Mouse (Mus musculus) intestine, embryonic 14.5 days (tissue): ENCODE data around the gene Pcnx2. TPM values are rescaled to one million over a fixed set of nuclear protein-coding genes. Genes with fewer than 3 reads are reported as not detected.

Experiments used
- ATAC-seq: fragments of 200-750 bp; cut with Nextera tagmentation; replicated peaks from 2 replicates; pipeline ENCODE4 v1.8.0; 2017; ENCODE audit warnings: low read depth, moderate number of reproducible peaks, moderate TSS enrichment, moderate library complexity; ENCODE audit not compliant: low FRiP score, low TSS enrichment
- DNase-seq: peaks from one replicate; pipeline ENCODE4 v3.0.0-alpha.2; 2018; ENCODE audit warnings: low spot score
- H3K27ac ChIP-seq: fragments of 300-500 bp; sonication (generic); 2 replicates; pipeline ENCODE4 v1.5.1; 2014; ENCODE audit warnings: low read depth, mild to moderate bottlenecking, control low read depth
- H3K27me3 ChIP-seq: fragments of 300-500 bp; sonication (generic); replicated peaks from 2 replicates; pipeline ENCODE4 v1.6.1; 2014; ENCODE audit warnings: low read length, control low read depth; ENCODE audit not compliant: control insufficient read depth, insufficient read depth
- H3K36me3 ChIP-seq: fragments of 300-500 bp; sonication (generic); 2 replicates; pipeline ENCODE4 v1.6.1; 2014; ENCODE audit warnings: low read length, control low read depth; ENCODE audit not compliant: control insufficient read depth, insufficient read depth
- H3K4me1 ChIP-seq: fragments of 300-500 bp; sonication (generic); replicated peaks from 2 replicates; pipeline ENCODE4 v1.6.1; 2014; ENCODE audit warnings: low read length, control low read depth, mixed read lengths; ENCODE audit not compliant: control insufficient read depth, insufficient read depth
- H3K4me2 ChIP-seq: fragments of 300-500 bp; sonication (generic); 2 replicates; pipeline ENCODE4 v1.6.1; 2014; ENCODE audit warnings: low read length
- H3K4me3 ChIP-seq: fragments of 300-500 bp; sonication (generic); 2 replicates; pipeline ENCODE4 v1.5.1; 2014; ENCODE audit warnings: low read depth, low read length, control low read depth, mixed read lengths
- H3K9ac ChIP-seq: fragments of 300-500 bp; sonication (generic); 2 replicates; pipeline ENCODE4 v1.6.1; 2014; ENCODE audit warnings: mild to moderate bottlenecking, low read length
- H3K9me3 ChIP-seq: fragments of 300-500 bp; sonication (generic); 2 replicates; pipeline ENCODE4 v1.6.1; 2016; ENCODE audit warnings: low read length, control low read depth; ENCODE audit not compliant: control insufficient read depth
- WGBS: fragments of 180-500 bp; shearing (Covaris S2); extraction: QIAGEN DNeasy Blood & Tissue Kit; methylation state at CpG from one replicate; pipeline ENCODE4 v1.1.7; 2014; 5-methylcytosine and 5-hydroxymethylcytosine counted together
- polyA plus RNA-seq: library from polyadenylated mRNA; unstranded; fragments of >200 nt; fragmentation: Nextera tagmentation; extraction: Ambion mirVana; gene quantifications from 2 replicates; pipeline ENCODE4 v1.2.1, GENCODE M21; 2014

The Pcnx2 gene
- polyA plus RNA-seq, 1 experiment from 2014 or later, result 0.08 TPM

GRCm38 (mm10) chr8:125755896-125756295 lies 142.2 kb downstream of the Pcnx2 start:
- Histone ChIP-seq H3K36me3 (no peaks in the 10 kb centered on the region), H3K27ac (no peak overlapping the region), H3K4me3 (no peak overlapping the region), H3K4me2 (no peak overlapping the region), H3K9me3 (no peaks in the 10 kb centered on the region), H3K27me3 (no peaks in the 10 kb centered on the region), H3K9ac (no peak overlapping the region), H3K4me1 (peaks cover 4% of the 10 kb centered on the region; the same call in 1 of the 2 replicates)
- DNase-seq (no peak), ATAC-seq (no peak)
- 74% methylated on average over 8 of the region's 8 CpGs for WGBS

GRCm38 (mm10) chr8:125750846-125751245 lies 147.3 kb downstream of the Pcnx2 start:
- H3K4me2 ChIP-seq, result no peak overlapping the region
- H3K4me3 ChIP-seq, result no peak overlapping the region
- no peak overlapping the region for H3K9ac ChIP-seq
- WGBS, result 54% methylated on average over 8 of the region's 8 CpGs
- no peaks in the 10 kb centered on the region for H3K4me1 ChIP-seq
- H3K27me3 ChIP-seq, result no peaks in the 10 kb centered on the region
- no peak overlapping the region for H3K27ac ChIP-seq
- H3K9me3 ChIP-seq, result no peaks in the 10 kb centered on the region
- ATAC-seq, result no peak
- no peaks in the 10 kb centered on the region for H3K36me3 ChIP-seq
- DNase-seq, result no peak

GRCm38 (mm10) chr8:125747390-125747789 lies 150.7 kb downstream of the Pcnx2 start:
- Histone ChIP-seq H3K4me1 (no peaks in the 10 kb centered on the region), H3K4me3 (no peak overlapping the region), H3K27ac (no peak overlapping the region), H3K9ac (no peak overlapping the region), H3K9me3 (no peaks in the 10 kb centered on the region), H3K4me2 (no peak overlapping the region), H3K27me3 (no peaks in the 10 kb centered on the region), H3K36me3 (no peaks in the 10 kb centered on the region)
- WGBS, result 61% methylated on average over 8 of the region's 8 CpGs
- no peak for ATAC-seq
- no peak for DNase-seq

- DNase-seq, result no peak
- Histone ChIP-seq H3K4me1 (no peaks in the 10 kb centered on the region), H3K9me3 (no peaks in the 10 kb centered on the region), H3K27me3 (no peaks in the 10 kb centered on the region), H3K27ac (no peak overlapping the region), H3K4me3 (no peak overlapping the region), H3K4me2 (no peak overlapping the region), H3K36me3 (no peaks in the 10 kb centered on the region), H3K9ac (no peak overlapping the region)
- WGBS, result 88% methylated on average over 10 of the region's 10 CpGs
- ATAC-seq, result no peak
These were observed 153.1 kb downstream of the Pcnx2 start for GRCm38 (mm10) chr8:125744914-125745576.

- H3K27ac ChIP-seq, result no peak overlapping the region
- no peak overlapping the region for H3K4me2 ChIP-seq
- H3K9ac ChIP-seq, result no peak overlapping the region
- no peak for DNase-seq
- H3K4me3 ChIP-seq, result no peak overlapping the region
- H3K4me1 ChIP-seq, result no peaks in the 10 kb centered on the region
- no peaks in the 10 kb centered on the region for H3K9me3 ChIP-seq
- H3K27me3 ChIP-seq, result no peaks in the 10 kb centered on the region
- H3K36me3 ChIP-seq, result no peaks in the 10 kb centered on the region
- WGBS, result 78% methylated on average over 8 of the region's 8 CpGs
- ATAC-seq, result no peak
These were observed 155.7 kb downstream of the Pcnx2 start for GRCm38 (mm10) chr8:125742406-125742805.

- H3K9me3 ChIP-seq, result no peaks in the 10 kb centered on the region
- ATAC-seq, result 0 out of 2 replicates have a peak, but pooled peaks have one; percentile 26
- no peaks in the 10 kb centered on the region for H3K27me3 ChIP-seq
- DNase-seq, result no peak
- no peak overlapping the region for H3K4me2 ChIP-seq
- H3K9ac ChIP-seq, result no peak overlapping the region
- no peaks in the 10 kb centered on the region for H3K4me1 ChIP-seq
- no peak overlapping the region for H3K27ac ChIP-seq
- H3K4me3 ChIP-seq, result no peak overlapping the region
- WGBS, result 32% methylated on average over 2 of the region's 2 CpGs
- no peaks in the 10 kb centered on the region for H3K36me3 ChIP-seq
These were observed 156.3 kb downstream of the Pcnx2 start for GRCm38 (mm10) chr8:125741855-125742254.

GRCm38 (mm10) chr8:125741377-125741776 lies 156.7 kb downstream of the Pcnx2 start:
- Histone ChIP-seq H3K9ac (no peak overlapping the region), H3K9me3 (no peaks in the 10 kb centered on the region), H3K27ac (no peak overlapping the region), H3K4me2 (no peak overlapping the region), H3K27me3 (no peaks in the 10 kb centered on the region), H3K4me3 (no peak overlapping the region), H3K36me3 (no peaks in the 10 kb centered on the region), H3K4me1 (no peaks in the 10 kb centered on the region)
- 69% methylated on average over 5 of the region's 5 CpGs for WGBS
- no peak for DNase-seq
- no peak for ATAC-seq

- 81% methylated on average over 10 of the region's 10 CpGs for WGBS
- ATAC-seq, result no peak
These were observed 157.5 kb downstream of the Pcnx2 start for GRCm38 (mm10) chr8:125740655-125741054.

GRCm38 (mm10) chr8:125738956-125739355 lies 159.2 kb downstream of the Pcnx2 start:
- Histone ChIP-seq H3K9me3 (no peaks in the 10 kb centered on the region), H3K27me3 (no peaks in the 10 kb centered on the region), H3K36me3 (no peaks in the 10 kb centered on the region), H3K4me1 (peaks cover 4% of the 10 kb centered on the region; the same call in 1 of the 2 replicates), H3K4me3 (no peak overlapping the region), H3K9ac (no peak overlapping the region), H3K27ac (no peak overlapping the region), H3K4me2 (no peak overlapping the region)
- WGBS, result 95% methylated on average over 4 of the region's 4 CpGs
- no peak for ATAC-seq
- DNase-seq, result no peak

More at GRCm38 (mm10) chr8:125740655-125741054, 157.5 kb downstream of the Pcnx2 start:
- Histone ChIP-seq H3K9ac (no peak overlapping the region), H3K27me3 (no peaks in the 10 kb centered on the region), H3K27ac (no peak overlapping the region), H3K9me3 (no peaks in the 10 kb centered on the region), H3K4me3 (no peak overlapping the region), H3K36me3 (no peaks in the 10 kb centered on the region), H3K4me2 (no peak overlapping the region), H3K4me1 (no peaks in the 10 kb centered on the region)
- DNase-seq, result no peak
